14 mouse cellular contexts compared by ENCODE assay signal in genomic region chr16:93797841-93798492, GRCm38 (mm10). TPM values are rescaled to one million over a fixed set of nuclear protein-coding genes. Genes with fewer than 3 reads are reported as not detected.
DNase-seq lines count a peak whose midpoint lies in the region; ATAC-seq and TF ChIP-seq lines count a peak whose summit lies in the region.
"Had no signal": no experiment of that assay in that cellular context is flagged by ENCODE, and none has a peak within 500 bp of the region (broad histone marks: within the 10 kb centered on the region; RNA-seq: fewer than 3 reads in every experiment).

No protein-coding gene starts in this region.

- H3K4me3 ChIP-seq in limb, embryonic 12.5 days (replicated peaks), result no peak overlapping the region
- no peak overlapping the region for H3K4me3 ChIP-seq in limb, embryonic 10.5 days
- no peak overlapping the region for H3K4me3 ChIP-seq in CH12.LX (replicated peaks in 1 of 3; ENCODE audit: low read depth in 2 of 3, low read length in 2 of 3, poor library complexity in 1 of 3)
- H3K4me3 ChIP-seq in intestine, embryonic 15.5 days (replicated peaks), result no peak overlapping the region
- no peak overlapping the region for H3K4me3 ChIP-seq in hindbrain, embryonic 14.5 days (replicated peaks; ENCODE audit: low read length)
- H3K4me3 ChIP-seq: embryonic facial prominence, embryonic 13.5 days; forebrain, embryonic 15.5 days; neural tube, embryonic 12.5 days had no signal

- TF ChIP-seq CTCF in CH12.LX (conservative IDR thresholded peaks at IDR 0.05 in 1 of 2, IDR thresholded peaks at IDR 0.05 in 1 of 2; ENCODE audit: low read depth in 2 of 2, low read length in 2 of 2), result no peak

- peaks cover 24% of the 10 kb centered on the region for H3K4me1 ChIP-seq in limb, embryonic 12.5 days (replicated peaks)
- H3K4me1 ChIP-seq in limb, embryonic 10.5 days, result peaks cover 34% of the 10 kb centered on the region
- peaks cover 8 to 22% of the 10 kb centered on the region in 2 experiments for H3K4me1 ChIP-seq in CH12.LX (ENCODE audit: control insufficient read depth in 1 of 2, insufficient read depth in 2 of 2)
- peaks cover 11% of the 10 kb centered on the region for H3K4me1 ChIP-seq in intestine, embryonic 15.5 days (replicated peaks)
- no peaks in the 10 kb centered on the region for H3K4me1 ChIP-seq in hindbrain, embryonic 14.5 days (replicated peaks; ENCODE audit: control insufficient read depth, insufficient read depth, low read length)
- H3K4me1 ChIP-seq: forebrain, embryonic 15.5 days; neural tube, embryonic 12.5 days had no signal

- no peaks in the 10 kb centered on the region for H3K79me2 ChIP-seq in CH12.LX (replicated peaks; ENCODE audit: control insufficient read depth, extremely low read depth, insufficient read depth, poor library complexity, severe bottlenecking)

- H3K27ac ChIP-seq in limb, embryonic 12.5 days, result peak overlapping the region; percentile 17; the same call in 1 of the 2 replicates
- no peak overlapping the region for H3K27ac ChIP-seq in limb, embryonic 10.5 days
- H3K27ac ChIP-seq in CH12.LX (ENCODE audit: insufficient read depth, low read depth), result no peak overlapping the region
- peak overlapping the region; percentile 58; the same call in 1 of the 2 replicates for H3K27ac ChIP-seq in intestine, embryonic 15.5 days
- H3K27ac ChIP-seq in hindbrain, embryonic 14.5 days, result no peak overlapping the region
- H3K27ac ChIP-seq: forebrain, embryonic 15.5 days; neural tube, embryonic 12.5 days had no signal

- H3K36me3 ChIP-seq in limb, embryonic 12.5 days, result no peaks in the 10 kb centered on the region
- no peaks in the 10 kb centered on the region for H3K36me3 ChIP-seq in limb, embryonic 10.5 days
- no peaks in the 10 kb centered on the region for H3K36me3 ChIP-seq in CH12.LX (replicated peaks in 1 of 2; ENCODE audit: control insufficient read depth in 1 of 2, insufficient read depth in 1 of 2, low read length in 1 of 2)
- H3K36me3 ChIP-seq in intestine, embryonic 15.5 days, result peaks cover 2% of the 10 kb centered on the region; the same call in 1 of the 2 replicates
- peaks cover 40% of the 10 kb centered on the region for H3K36me3 ChIP-seq in hindbrain, embryonic 14.5 days (replicated peaks; ENCODE audit: control insufficient read depth, insufficient read depth)

- ATAC-seq in limb, embryonic 12.5 days (ENCODE audit: insufficient number of reproducible peaks, insufficient read depth, low FRiP score, low TSS enrichment, low read depth), result no peak
- peak; percentile 52 for ATAC-seq in intestine, embryonic 15.5 days
- ATAC-seq in hindbrain, embryonic 14.5 days (ENCODE audit: low FRiP score), result no peak
- no peak for ATAC-seq in megakaryocyte-erythroid progenitor cell, adult 5-6 weeks (replicated peaks; ENCODE audit: low FRiP score, low TSS enrichment, poor library complexity, severe bottlenecking)
- ATAC-seq: forebrain, embryonic 15.5 days had no signal

- DNase-seq in cerebellum, adult 9-10 months, result peak; percentile 32
- no peak for DNase-seq in cerebellum, adult 11-12 months
- no peak for DNase-seq in limb, embryonic 10.5 days (ENCODE audit: low spot score)
- no peak for DNase-seq in CH12.LX (ENCODE audit: extremely low read depth)
- no peak for DNase-seq in hindbrain, embryonic 14.5 days (ENCODE audit: low spot score)
- DNase-seq: adrenal gland, postnatal 14 days; midbrain, embryonic 14.5 days; thymus, postnatal 25 days had no signal

- no peak overlapping the region for H3K4me2 ChIP-seq in limb, embryonic 12.5 days
- H3K4me2 ChIP-seq in CH12.LX (ENCODE audit: insufficient read depth, low read depth, poor library complexity, severe bottlenecking), result peak overlapping the region; percentile 35; the same call in 1 of the 2 replicates
- no peak overlapping the region for H3K4me2 ChIP-seq in intestine, embryonic 15.5 days (replicated peaks)
- no peak overlapping the region for H3K4me2 ChIP-seq in hindbrain, embryonic 14.5 days (replicated peaks)
- H3K4me2 ChIP-seq: embryonic facial prominence, embryonic 13.5 days; forebrain, embryonic 15.5 days; neural tube, embryonic 12.5 days had no signal

- H3K27me3 ChIP-seq in limb, embryonic 12.5 days, result no peaks in the 10 kb centered on the region
- H3K27me3 ChIP-seq in limb, embryonic 10.5 days (ENCODE audit: low read depth, poor library complexity, severe bottlenecking), result no peaks in the 10 kb centered on the region
- H3K27me3 ChIP-seq in CH12.LX (replicated peaks), result no peaks in the 10 kb centered on the region
- no peaks in the 10 kb centered on the region for H3K27me3 ChIP-seq in intestine, embryonic 15.5 days (replicated peaks)
- no peaks in the 10 kb centered on the region for H3K27me3 ChIP-seq in hindbrain, embryonic 14.5 days (ENCODE audit: control insufficient read depth, insufficient read depth, low read length)
- H3K27me3 ChIP-seq: embryonic facial prominence, embryonic 13.5 days; forebrain, embryonic 15.5 days; neural tube, embryonic 12.5 days had no signal

- no peak overlapping the region for H3K9ac ChIP-seq in limb, embryonic 12.5 days (replicated peaks)
- no peak overlapping the region for H3K9ac ChIP-seq in CH12.LX (ENCODE audit: insufficient read depth, low read depth)
- H3K9ac ChIP-seq in intestine, embryonic 15.5 days, result no peak overlapping the region
- no peak overlapping the region for H3K9ac ChIP-seq in hindbrain, embryonic 14.5 days
- H3K9ac ChIP-seq: forebrain, embryonic 15.5 days; neural tube, embryonic 12.5 days had no signal

- dilution Hi-C loops in CH12.LX (cut with MboI; ENCODE audit: extremely low pct_ligation_motif_present, extremely low pct_unique_long_range_greater_than_20kb, low sequenced_read_pairs), result no loop called here

- 59% methylated on average over 11 of the region's 11 CpGs for WGBS in limb, embryonic 12.5 days
- 81% methylated on average over 11 of the region's 11 CpGs for WGBS in limb, embryonic 10.5 days
- 57% methylated on average over 11 of the region's 11 CpGs for WGBS in intestine, embryonic 15.5 days
- 87% methylated on average over 11 of the region's 11 CpGs for WGBS in hindbrain, embryonic 14.5 days

- TF ChIP-seq RAD21 in CH12.LX (IDR thresholded peaks at IDR 0.05; ENCODE audit: low read depth, low read length), result no peak

- no peak for TF ChIP-seq EP300 in CH12.LX (IDR thresholded peaks at IDR 0.05; ENCODE audit: low read length)

- no peaks in the 10 kb centered on the region for H3K9me3 ChIP-seq in limb, embryonic 12.5 days
- no peaks in the 10 kb centered on the region for H3K9me3 ChIP-seq in limb, embryonic 10.5 days (replicated peaks)
- no peaks in the 10 kb centered on the region for H3K9me3 ChIP-seq in CH12.LX (replicated peaks; ENCODE audit: low read length)
- H3K9me3 ChIP-seq in intestine, embryonic 15.5 days, result no peaks in the 10 kb centered on the region
- H3K9me3 ChIP-seq in hindbrain, embryonic 14.5 days (ENCODE audit: control insufficient read depth, low read length), result no peaks in the 10 kb centered on the region
- H3K9me3 ChIP-seq: embryonic facial prominence, embryonic 13.5 days; forebrain, embryonic 15.5 days; neural tube, embryonic 12.5 days had no signal

- TF ChIP-seq POLR2A in CH12.LX (IDR thresholded peaks at IDR 0.05; ENCODE audit: low read depth, low read length), result no peak

- in situ Hi-C loops in CH12.LX (cut with MboI; ENCODE audit: low pct_ligation_motif_present, low pct_unique_long_range_greater_than_20kb, low sequenced_read_pairs), result no loop called here

TF ChIP-seq in CH12.LX, 34 proteins besides CTCF, POLR2A, EP300 and RAD21:
- TF ChIP-seq IRF4 (IDR thresholded peaks at IDR 0.05; ENCODE audit: low read depth, low read length) (no peak), SIN3A (IDR thresholded peaks at IDR 0.05; ENCODE audit: low read length) (no peak), ZC3H11A (IDR thresholded peaks at IDR 0.05; ENCODE audit: low read depth, low read length) (no peak), HCFC1 (IDR thresholded peaks at IDR 0.05; ENCODE audit: low read depth, low read length) (no peak)

RNA-seq across cellular contexts. Expression of gene Morc3, which starts 34.0 kb away (rescaled TPM):
- 37.7 and 42.0 TPM in 2 replicates for polyA plus RNA-seq in limb, embryonic 12.5 days (2016; fragmentation: Nextera tagmentation; extraction: Ambion mirVana)
- 28.9 and 31.0 TPM in 2 replicates for polyA plus RNA-seq in limb, embryonic 10.5 days (2016; fragmentation: Nextera tagmentation; extraction: Ambion mirVana)
- total RNA-seq in CH12.LX (2012; rRNA removed), result 25.4 and 25.5 TPM in 2 replicates
- total RNA-seq in CH12.LX (2014; rRNA removed), result 45.6 and 53.2 TPM in 2 replicates
- 17.3 and 17.8 TPM in 2 replicates for polyA plus RNA-seq in CH12.LX (2012; ENCODE audit: insufficient read length, low read depth)
- polyA plus RNA-seq in intestine, embryonic 15.5 days (2015; fragmentation: Nextera tagmentation; extraction: Ambion mirVana), result 27.5 and 40.6 TPM in 2 replicates
- polyA plus RNA-seq in hindbrain, embryonic 14.5 days (2014; fragmentation: Nextera tagmentation; extraction: Ambion mirVana), result 33.6 and 36.5 TPM in 2 replicates
- total RNA-seq in megakaryocyte-erythroid progenitor cell, adult 5-6 weeks (2014; fragmentation: Nextera tagmentation), result 59.5 and 86.0 TPM in 2 replicates
- total RNA-seq in megakaryocyte-erythroid progenitor cell, adult 5-6 weeks (2017), result 137 and 163 TPM in 2 replicates

Comparison
In these comparisons a context has a peak if more than half of its experiments do, and no peak if none do; other contexts are left out.
1. H3K27ac ChIP-seq: peak in limb, embryonic 12.5 days (single experiment) and intestine, embryonic 15.5 days (single experiment); none in limb, embryonic 10.5 days (single experiment), CH12.LX (single experiment) and hindbrain, embryonic 14.5 days (single experiment).